Mouse (Mus musculus) limb, embryonic 14.5 days (tissue): ENCODE measurements around the gene Cachd1. TPM values are rescaled to one million over a fixed set of nuclear protein-coding genes. Genes with fewer than 3 reads are reported as not detected.

Experiments used
- ATAC-seq: fragments of 200-750 bp; cut with Nextera tagmentation; 2 replicates; pipeline ENCODE4 v1.8.0; 2017; ENCODE audit warnings: low read depth, moderate number of reproducible peaks, moderate TSS enrichment; ENCODE audit not compliant: low FRiP score
- DNase-seq: peaks from one replicate; pipeline ENCODE4 v3.0.0-alpha.2; 2015; ENCODE audit warnings: low spot score
- H3K27ac ChIP-seq: fragments of 300-500 bp; sonication (generic); replicated peaks from 2 replicates; pipeline ENCODE4 v1.5.1; 2014; ENCODE audit warnings: low read depth, mild to moderate bottlenecking, low read length, moderate library complexity, mixed read lengths
- H3K27me3 ChIP-seq: fragments of 300-500 bp; sonication (generic); 2 replicates; pipeline ENCODE4 v1.6.1; 2014; ENCODE audit warnings: low read length, mixed read lengths; ENCODE audit not compliant: control insufficient read depth, insufficient read depth
- H3K36me3 ChIP-seq: fragments of 300-500 bp; sonication (generic); 2 replicates; pipeline ENCODE4 v1.6.1; 2014; ENCODE audit warnings: mild to moderate bottlenecking, low read length, moderate library complexity, mixed read lengths; ENCODE audit not compliant: control insufficient read depth, insufficient read depth
- H3K4me1 ChIP-seq: fragments of 300-500 bp; sonication (generic); 2 replicates; pipeline ENCODE4 v1.6.1; 2014; ENCODE audit warnings: antibody characterized with exemption, low read length, mixed read lengths; ENCODE audit not compliant: control insufficient read depth, insufficient read depth
- H3K4me2 ChIP-seq: fragments of 300-500 bp; sonication (generic); replicated peaks from 2 replicates; pipeline ENCODE4 v1.6.1; 2014; ENCODE audit warnings: low read depth, mild to moderate bottlenecking, low read length, moderate library complexity; ENCODE audit not compliant: severe bottlenecking
- H3K4me3 ChIP-seq: fragments of 300-500 bp; sonication (generic); replicated peaks from 2 replicates; pipeline ENCODE4 v1.5.1; 2014; ENCODE audit warnings: low read length
- H3K9ac ChIP-seq: fragments of 300-500 bp; sonication (generic); 2 replicates; pipeline ENCODE4 v1.6.1; 2014; ENCODE audit warnings: mild to moderate bottlenecking, low read depth, low read length, moderate library complexity; ENCODE audit not compliant: severe bottlenecking
- H3K9me3 ChIP-seq: fragments of 300-500 bp; sonication (generic); 2 replicates; pipeline ENCODE4 v1.6.1; 2016; ENCODE audit warnings: low read length; ENCODE audit not compliant: control insufficient read depth
- POLR2A ChIP-seq: fragments of 200-500 bp; IDR thresholded peaks from 2 replicates; pipeline ENCODE4 v1.8.0; 2012; ENCODE audit warnings: inconsistent platforms, mild to moderate bottlenecking, moderate library complexity, borderline replicate concordance; ENCODE audit not compliant: insufficient read depth, insufficient read length; ENCODE audit errors: extremely low read depth
- WGBS: fragments of 180-500 bp; shearing (Covaris S2); extraction: QIAGEN DNeasy Blood & Tissue Kit; methylation state at CpG from one replicate; pipeline ENCODE4 v1.1.7; 2014; 5-methylcytosine and 5-hydroxymethylcytosine counted together
- polyA plus RNA-seq, 2 experiments: library from polyadenylated mRNA; depleted of rRNA in 1 of 2; stranded (reverse) in 1 of 2; unstranded in 1 of 2; fragments of >200 nt; fragmentation: Nextera tagmentation in 1 of 2; extraction: Ambion mirVana in 1 of 2; gene quantifications; 2 replicates each; pipeline versions ENCODE4 v1.2.1 to v1.2.3; 2012 to 2014

Cachd1 gene
- polyA plus RNA-seq, 2 experiments: 37.3 to 103 TPM

- H3K9me3 ChIP-seq: no peaks in the 10 kb centered on the region
- no peak for TF ChIP-seq POLR2A
- H3K4me3 ChIP-seq: no peak overlapping the region
- peaks cover 28% of the 10 kb centered on the region for H3K4me1 ChIP-seq
- H3K4me2 ChIP-seq: no peak overlapping the region; the same call in 1 of the 2 replicates
- ATAC-seq (no peak), DNase-seq (no peak)
- H3K36me3 ChIP-seq: no peaks in the 10 kb centered on the region
- no peak overlapping the region for H3K27ac ChIP-seq
- H3K9ac ChIP-seq: no peak overlapping the region
- WGBS: 17% methylated on average over 13 of the region's 13 CpGs
- no peaks in the 10 kb centered on the region for H3K27me3 ChIP-seq
Observed at GRCm38 (mm10) chr4:100865423-100865822, 88.9 kb downstream of the Cachd1 start.

- Histone ChIP-seq H3K9ac (no peak overlapping the region), H3K4me3 (no peak overlapping the region), H3K36me3 (no peaks in the 10 kb centered on the region), H3K9me3 (no peaks in the 10 kb centered on the region), H3K4me2 (no peak overlapping the region), H3K27ac (no peak overlapping the region), H3K27me3 (no peaks in the 10 kb centered on the region), H3K4me1 (peaks cover 29% of the 10 kb centered on the region)
- DNase-seq (no peak), ATAC-seq (peak; percentile 59)
- WGBS: 28% methylated on average over 12 of the region's 12 CpGs
- TF ChIP-seq POLR2A: no peak
Observed at GRCm38 (mm10) chr4:100865962-100866703, 89.7 kb downstream of the Cachd1 start.

- H3K36me3 ChIP-seq: no peaks in the 10 kb centered on the region
- no peak overlapping the region for H3K4me2 ChIP-seq
- no peak overlapping the region for H3K4me3 ChIP-seq
- H3K27me3 ChIP-seq: no peaks in the 10 kb centered on the region
- TF ChIP-seq POLR2A: no peak
- no peak overlapping the region for H3K27ac ChIP-seq
- ATAC-seq: no peak
- DNase-seq: no peak
- peaks cover 5% of the 10 kb centered on the region; the same call in 1 of the 2 replicates for H3K4me1 ChIP-seq
- no peak overlapping the region for H3K9ac ChIP-seq
- 42% methylated on average over 3 of the region's 3 CpGs for WGBS
- no peaks in the 10 kb centered on the region for H3K9me3 ChIP-seq
Observed at GRCm38 (mm10) chr4:100877351-100877750, 100.9 kb downstream of the Cachd1 start.

GRCm38 (mm10) chr4:100879414-100879813, 102.9 kb downstream of the Cachd1 start:
- no peaks in the 10 kb centered on the region for H3K27me3 ChIP-seq
- ATAC-seq (no peak), DNase-seq (no peak)
- H3K9me3 ChIP-seq: no peaks in the 10 kb centered on the region
- H3K9ac ChIP-seq: no peak overlapping the region
- WGBS: 29% methylated on average over 8 of the region's 8 CpGs
- H3K27ac ChIP-seq: no peak overlapping the region
- peaks cover 5% of the 10 kb centered on the region; the same call in 1 of the 2 replicates for H3K4me1 ChIP-seq
- no peak overlapping the region for H3K4me2 ChIP-seq
- TF ChIP-seq POLR2A: no peak
- H3K4me3 ChIP-seq: no peak overlapping the region
- H3K36me3 ChIP-seq: no peaks in the 10 kb centered on the region

- TF ChIP-seq POLR2A: no peak
- WGBS: 42% methylated on average over 4 of the region's 4 CpGs
- peaks cover 6% of the 10 kb centered on the region for H3K4me1 ChIP-seq
- no peaks in the 10 kb centered on the region for H3K36me3 ChIP-seq
- DNase-seq (no peak), ATAC-seq (no peak)
- H3K27me3 ChIP-seq: no peaks in the 10 kb centered on the region
- H3K4me2 ChIP-seq: no peak overlapping the region
- H3K9me3 ChIP-seq: no peaks in the 10 kb centered on the region
- H3K4me3 ChIP-seq: no peak overlapping the region
- no peak overlapping the region for H3K27ac ChIP-seq
- no peak overlapping the region for H3K9ac ChIP-seq
Observed at GRCm38 (mm10) chr4:100880075-100880474, 103.6 kb downstream of the Cachd1 start.
